Mouse (Mus musculus) liver, adult (tissue): ENCODE results near the gene Hephl1.

ENCODE experiments used
- GATA4 ChIP-seq: IDR thresholded peaks from 2 replicates; pipeline ENCODE4 v1.6.1; 2014; ENCODE audit warnings: mild to moderate bottlenecking, low read length; ENCODE audit not compliant: insufficient replicate concordance

The Hephl1 gene

GRCm38 (mm10) chr9:15095206-15095605 lies 16.7 kb downstream of the Hephl1 start:
- no peak for TF ChIP-seq GATA4

DNA sequence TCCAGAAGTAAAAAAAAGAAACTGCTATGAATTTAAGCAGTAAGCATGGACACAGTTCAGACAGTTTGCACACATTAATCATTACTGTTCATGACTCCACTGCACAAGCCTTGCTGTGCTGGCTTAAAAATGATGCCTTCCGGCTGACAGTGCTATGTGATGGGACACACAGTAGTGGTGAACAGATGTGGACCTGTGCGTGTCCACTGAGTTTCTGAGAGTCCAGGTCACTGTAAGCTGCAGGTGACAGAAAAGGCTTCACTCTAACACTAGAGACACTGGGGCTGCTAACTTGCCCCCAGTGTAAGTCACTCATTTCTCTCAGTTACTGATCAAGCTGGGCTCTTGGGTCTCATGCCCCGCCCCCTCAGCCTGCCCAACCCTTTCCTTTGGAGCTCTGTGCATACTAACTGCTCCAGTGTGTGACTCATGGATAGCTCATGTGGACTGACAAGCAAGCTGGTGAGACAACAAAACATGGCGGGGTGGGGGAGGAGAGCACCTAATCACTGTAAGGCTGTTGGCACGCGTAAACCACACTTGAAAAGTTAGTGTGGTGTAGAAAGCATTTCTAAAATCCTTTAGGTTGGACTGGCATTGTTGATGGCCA lies 43.1 kb downstream of the Hephl1 start:
- TF ChIP-seq GATA4, result no peak

GRCm38 (mm10) chr9:15067995-15068685 lies 43.8 kb downstream of the Hephl1 start:
- TF ChIP-seq GATA4, result no peak

DNA sequence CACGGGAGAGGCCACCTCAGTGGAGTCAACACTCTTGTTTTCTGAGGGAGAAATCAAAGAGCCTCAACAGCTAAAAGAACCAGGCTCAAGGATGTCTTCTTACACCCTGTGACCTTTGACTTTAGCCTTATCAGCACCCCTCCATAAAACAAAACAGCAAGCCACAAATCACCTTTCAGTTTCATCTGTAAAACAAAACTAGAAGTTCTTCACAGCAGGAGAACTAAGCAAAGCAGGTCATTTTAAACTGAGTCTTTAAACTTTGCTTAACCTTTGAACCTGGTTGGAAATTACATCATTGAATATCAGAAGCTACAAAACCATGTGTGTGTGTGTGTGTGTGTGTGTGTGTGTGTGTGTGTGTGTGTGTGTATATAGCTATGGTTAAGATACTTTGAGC lies 47.7 kb downstream of the Hephl1 start:
- TF ChIP-seq GATA4, result no peak

DNA sequence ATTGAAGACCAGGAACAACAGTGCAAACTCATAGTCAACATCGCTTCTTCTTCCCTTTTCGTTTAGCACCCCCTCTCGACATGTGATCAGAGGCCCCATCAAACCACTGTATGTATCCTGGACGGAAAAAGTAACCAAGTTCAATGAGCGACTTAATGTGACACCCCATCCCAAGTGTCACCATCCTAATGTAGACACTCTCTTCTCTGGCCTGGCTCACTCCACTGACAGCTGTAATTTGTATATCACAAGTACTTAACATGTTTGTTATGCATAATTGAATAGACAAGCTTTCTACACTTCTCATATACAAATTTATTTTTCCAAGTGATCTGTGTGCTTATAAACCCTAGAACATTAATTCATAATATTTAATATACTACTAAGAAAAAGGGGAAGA lies 51.1 kb downstream of the Hephl1 start:
- no peak for TF ChIP-seq GATA4

- TF ChIP-seq GATA4, result no peak
Observed at GRCm38 (mm10) chr9:15060026-15060425, 51.9 kb downstream of the Hephl1 start.

GRCm38 (mm10) chr9:15045740-15046139 lies 66.2 kb downstream of the Hephl1 start:
- TF ChIP-seq GATA4, result no peak

- TF ChIP-seq GATA4, result no peak
Observed at GRCm38 (mm10) chr9:15045084-15045669, 66.7 kb downstream of the Hephl1 start, which contains the start of gene Panx1. TSS of gene Panx1 (minus strand) at chr9:15045478.

DNA sequence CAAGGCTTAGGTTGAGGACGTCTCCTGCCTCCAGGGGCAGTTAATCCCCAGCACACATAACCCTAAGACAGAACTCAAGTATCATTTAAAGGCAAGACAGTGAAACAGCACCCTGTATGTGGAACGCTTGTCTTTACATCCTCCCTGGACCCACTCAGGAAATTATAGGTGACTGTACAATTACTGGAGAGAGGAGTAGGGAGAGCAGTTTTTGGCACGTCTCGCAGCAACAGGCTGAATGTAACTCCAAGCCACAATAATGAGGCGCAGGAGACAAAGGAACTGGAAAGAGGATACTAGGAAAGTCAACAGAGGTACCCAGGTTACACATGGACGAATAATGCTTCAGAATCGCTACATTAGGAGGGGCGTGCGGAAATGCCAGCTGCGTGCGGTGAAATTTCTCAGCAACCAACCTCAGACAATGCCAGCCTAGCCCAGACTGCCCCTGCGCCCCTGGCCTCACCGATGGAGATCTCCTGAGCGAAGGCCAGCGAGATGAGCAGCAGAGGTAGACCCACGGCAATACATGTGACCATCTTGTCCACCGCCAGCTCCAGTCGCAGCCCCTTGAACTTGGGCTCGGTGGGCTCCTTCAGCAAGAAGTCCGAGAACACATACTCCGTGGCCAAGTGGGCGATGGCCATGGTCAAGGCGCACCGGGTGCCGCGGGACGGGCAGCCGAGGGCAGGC lies 67.4 kb downstream of the Hephl1 start:
- TF ChIP-seq GATA4, result no peak

DNA sequence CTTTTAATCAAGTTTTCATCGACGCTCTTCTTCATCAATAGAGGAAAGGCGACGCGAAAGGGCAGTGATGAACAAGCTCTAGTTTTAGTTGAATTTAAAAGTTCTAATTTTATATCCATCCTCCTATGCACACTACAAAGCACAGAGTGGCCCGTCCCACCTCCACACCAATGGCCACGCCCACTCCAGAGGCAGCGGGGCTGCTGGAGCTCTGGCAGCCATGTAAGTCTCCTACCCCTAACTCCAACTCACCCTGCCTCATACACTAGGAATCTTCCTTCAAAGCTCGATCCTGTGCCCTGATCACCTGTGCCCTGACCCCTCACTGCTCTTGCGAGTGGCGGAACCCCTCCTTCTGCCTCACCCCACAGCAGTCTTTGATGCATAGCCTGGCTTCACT lies 70.4 kb downstream of the Hephl1 start:
- TF ChIP-seq GATA4, result no peak

GRCm38 (mm10) chr9:15039848-15040247 lies 72.1 kb downstream of the Hephl1 start:
- TF ChIP-seq GATA4, result no peak

DNA sequence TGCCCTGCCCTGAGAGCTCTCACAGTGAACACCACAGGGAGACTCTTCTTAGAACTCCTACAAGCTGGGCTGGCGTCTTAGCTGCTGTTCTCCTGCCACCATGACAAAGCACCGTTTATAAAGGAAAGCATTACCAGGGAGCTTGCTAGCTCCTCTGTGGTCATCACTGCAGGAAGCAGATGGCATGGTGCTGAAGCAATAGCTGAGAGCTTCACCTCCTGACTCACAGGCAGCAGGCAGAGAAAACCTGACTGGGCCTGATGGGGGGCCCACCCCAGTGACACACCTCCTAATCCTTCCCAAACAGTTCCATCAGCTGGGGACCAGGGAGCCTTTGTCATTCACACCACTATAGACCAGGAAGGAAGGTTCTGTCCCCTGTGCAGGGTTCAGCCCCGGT lies 74.2 kb downstream of the Hephl1 start:
- TF ChIP-seq GATA4, result no peak

DNA sequence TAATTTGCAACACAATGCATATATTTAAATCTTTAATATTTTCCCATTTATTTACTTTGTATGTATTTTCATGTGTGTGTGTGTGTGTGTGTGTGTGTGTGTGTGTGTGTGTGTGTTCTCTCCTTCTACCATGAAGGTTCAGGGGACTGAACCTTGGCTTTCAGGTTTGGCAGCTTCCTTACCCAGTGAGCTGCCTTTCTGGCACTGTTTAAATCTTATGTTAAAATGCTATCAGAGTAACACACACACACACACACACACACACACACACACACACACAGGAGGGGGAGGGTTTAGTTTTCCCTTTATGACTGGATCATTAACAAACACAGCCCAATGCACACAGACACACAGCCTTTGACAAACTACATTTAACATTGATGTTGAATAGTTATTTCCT lies 74.7 kb downstream of the Hephl1 start:
- TF ChIP-seq GATA4, result no peak

DNA sequence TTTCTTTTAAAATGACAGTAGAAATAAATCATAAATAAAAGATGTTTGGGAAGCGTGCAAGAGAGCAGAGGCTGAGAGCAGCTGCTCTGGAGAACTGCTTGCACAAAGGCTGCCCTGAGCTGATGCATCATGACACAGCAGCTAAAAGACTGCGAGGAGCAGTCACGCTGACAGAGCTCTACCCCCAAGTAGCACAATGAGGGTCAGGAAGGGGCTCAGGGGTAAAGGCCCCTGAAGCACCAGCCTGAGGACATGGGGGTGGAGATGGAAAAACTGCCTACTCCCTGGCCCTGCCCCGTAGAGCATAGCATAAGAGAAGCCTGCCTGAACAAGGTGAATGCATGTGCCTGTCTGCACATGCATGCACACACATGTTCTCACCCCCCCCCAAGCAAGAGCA lies 75.1 kb downstream of the Hephl1 start:
- no peak for TF ChIP-seq GATA4

- no peak for TF ChIP-seq GATA4
Observed at GRCm38 (mm10) chr9:15036405-15036804, 75.5 kb downstream of the Hephl1 start.

- TF ChIP-seq GATA4, result no peak
Observed at GRCm38 (mm10) chr9:15035979-15036378, 75.9 kb downstream of the Hephl1 start.
